Mouse (Mus musculus) liver, adult 2 months (tissue): ENCODE results near the gene Cd46. TPM values are rescaled to one million over a fixed set of nuclear protein-coding genes. Genes with fewer than 3 reads are reported as not detected.

Source experiments
- DNase-seq: peaks from one replicate; pipeline ENCODE4 v3.0.0-alpha.2; 2011; ENCODE audit warnings: low read depth, low spot score; ENCODE audit errors: extremely low read depth
- H3K27ac ChIP-seq: fragments of 200-500 bp; replicated peaks from 2 replicates; pipeline ENCODE4 v1.5.1; 2012; ENCODE audit warnings: low read depth, mild to moderate bottlenecking, control low read depth, inconsistent platforms, low read length; ENCODE audit not compliant: insufficient read depth
- H3K27me3 ChIP-seq: fragments of 200-500 bp; 2 replicates; pipeline ENCODE4 v1.6.1; 2012; ENCODE audit warnings: mild to moderate bottlenecking, moderate library complexity, low read length, inconsistent platforms; ENCODE audit not compliant: control insufficient read depth, insufficient read depth
- H3K36me3 ChIP-seq: fragments of 200-500 bp; 2 replicates; pipeline ENCODE4 v1.6.1; 2012; ENCODE audit warnings: low read length, inconsistent platforms; ENCODE audit not compliant: control insufficient read depth, insufficient read depth
- H3K4me1 ChIP-seq: fragments of 200-500 bp; 2 replicates; pipeline ENCODE4 v1.6.1; 2011; ENCODE audit warnings: low read length; ENCODE audit not compliant: control insufficient read depth, insufficient read depth
- H3K4me3 ChIP-seq: fragments of 200-500 bp; 2 replicates; pipeline ENCODE4 v1.5.1; 2011; ENCODE audit warnings: low read depth, mild to moderate bottlenecking, control low read depth, low read length, moderate library complexity; ENCODE audit not compliant: insufficient read depth
- H3K79me2 ChIP-seq: fragments of 200-500 bp; 2 replicates; pipeline ENCODE4 v1.6.1; 2012; ENCODE audit warnings: inconsistent platforms, mild to moderate bottlenecking, low read length, moderate library complexity; ENCODE audit not compliant: control insufficient read depth, insufficient read depth
- H3K9ac ChIP-seq: fragments of 200-500 bp; 2 replicates; pipeline ENCODE4 v1.6.1; 2012; ENCODE audit warnings: low read depth, mild to moderate bottlenecking, control low read depth, inconsistent platforms, low read length
- CTCF ChIP-seq: fragments of 200-500 bp; IDR thresholded peaks from 2 replicates; pipeline ENCODE4 v1.5.1; 2011; ENCODE audit warnings: low read depth, low read length, control low read depth
- POLR2A ChIP-seq: fragments of 200-500 bp; IDR thresholded peaks from 2 replicates; pipeline ENCODE4 v1.6.1; 2011; ENCODE audit warnings: low read length, control low read depth; ENCODE audit not compliant: insufficient read depth; ENCODE audit errors: extremely low read depth
- WGBS: fragments of 180-500 bp; shearing (Covaris S2); methylation state at CpG from one replicate; pipeline ENCODE4 v1.1.7; 2018; 5-methylcytosine and 5-hydroxymethylcytosine counted together
- polyA plus RNA-seq: library from polyadenylated mRNA; depleted of rRNA; stranded (reverse); fragments of >200 nt; gene quantifications from 2 replicates; pipeline ENCODE4 v1.2.3, GENCODE M21; 2012
- total RNA-seq: library from RNA; depleted of rRNA; stranded (reverse); fragments of >200 nt; gene quantifications from 2 replicates; pipeline ENCODE4 v1.2.3, GENCODE M21; 2014

The Cd46 gene
- total and polyA plus RNA-seq, 2 experiments: 0.20 to 1.1 TPM

- H3K36me3 ChIP-seq: no peaks in the 10 kb centered on the region
- no peak overlapping the region for H3K9ac ChIP-seq
- no peak for DNase-seq
- H3K27ac ChIP-seq: 0 out of 2 replicates have a peak overlapping the region, but pooled peaks have one; percentile 16
- H3K4me1 ChIP-seq: peaks cover 16% of the 10 kb centered on the region
- no peak for TF ChIP-seq CTCF
- no peak for TF ChIP-seq POLR2A
- peaks cover 28% of the 10 kb centered on the region; the same call in 1 of the 2 replicates for H3K79me2 ChIP-seq
- no peaks in the 10 kb centered on the region for H3K27me3 ChIP-seq
- H3K4me3 ChIP-seq: no peak overlapping the region
- 78% methylated on average over 2 of the region's 2 CpGs for WGBS
Measured at GRCm38 (mm10) chr1:195012531-195012930, 79.5 kb downstream of the Cd46 start.

GRCm38 (mm10) chr1:195006267-195006666 is 85.8 kb downstream of the Cd46 start:
- no peak for TF ChIP-seq POLR2A
- no peak for TF ChIP-seq CTCF
- Histone ChIP-seq H3K79me2 (peaks cover 37% of the 10 kb centered on the region; the same call in 1 of the 2 replicates), H3K4me1 (peaks cover 6% of the 10 kb centered on the region), H3K27ac (peak overlapping the region; percentile 32; the same call in 1 of the 2 replicates), H3K27me3 (no peaks in the 10 kb centered on the region), H3K4me3 (no peak overlapping the region), H3K9ac (no peak overlapping the region), H3K36me3 (no peaks in the 10 kb centered on the region; the same call in 1 of the 2 replicates)
- no peak for DNase-seq

GRCm38 (mm10) chr1:195004194-195004593 is 87.9 kb downstream of the Cd46 start:
- Histone ChIP-seq H3K27me3 (no peaks in the 10 kb centered on the region), H3K9ac (no peak overlapping the region), H3K4me3 (no peak overlapping the region), H3K79me2 (peaks cover 38% of the 10 kb centered on the region; the same call in 1 of the 2 replicates), H3K36me3 (no peaks in the 10 kb centered on the region; the same call in 1 of the 2 replicates), H3K27ac (no peak overlapping the region), H3K4me1 (peaks cover 7% of the 10 kb centered on the region)
- 80% methylated on average over 1 of the region's 1 CpGs for WGBS
- no peak for DNase-seq
- TF ChIP-seq POLR2A (no peak), CTCF (no peak)

- Histone ChIP-seq H3K4me3 (no peak overlapping the region), H3K79me2 (peaks cover 40% of the 10 kb centered on the region; the same call in 1 of the 2 replicates), H3K27me3 (no peaks in the 10 kb centered on the region), H3K36me3 (no peaks in the 10 kb centered on the region; the same call in 1 of the 2 replicates), H3K4me1 (peaks cover 8% of the 10 kb centered on the region), H3K27ac (no peak overlapping the region), H3K9ac (no peak overlapping the region)
- TF ChIP-seq POLR2A (no peak), CTCF (no peak)
- 86% methylated on average over 4 of the region's 4 CpGs for WGBS
- no peak for DNase-seq
Measured at GRCm38 (mm10) chr1:195003328-195003727, 88.7 kb downstream of the Cd46 start.

DNA sequence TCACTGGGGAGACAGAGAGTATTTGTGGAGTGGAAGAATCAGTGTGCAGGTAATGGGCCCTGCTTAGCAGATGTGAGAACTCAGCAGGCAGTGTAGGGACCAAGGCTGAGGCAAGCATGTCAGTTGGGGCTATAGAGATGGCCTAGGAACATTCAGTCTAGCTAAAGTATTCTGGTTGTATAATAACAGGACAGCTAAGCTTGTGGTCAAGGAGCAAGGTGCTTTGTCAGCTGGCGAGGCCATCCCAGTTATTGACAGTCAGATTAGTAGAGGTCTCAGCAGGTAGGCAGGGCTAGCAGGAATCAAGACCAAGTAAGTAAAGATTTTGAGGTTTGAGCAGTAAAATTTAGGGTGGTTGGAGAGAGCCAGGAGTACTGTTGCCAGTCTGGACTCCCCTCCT is 93.7 kb downstream of the Cd46 start:
- H3K27ac ChIP-seq: no peak overlapping the region

DNA sequence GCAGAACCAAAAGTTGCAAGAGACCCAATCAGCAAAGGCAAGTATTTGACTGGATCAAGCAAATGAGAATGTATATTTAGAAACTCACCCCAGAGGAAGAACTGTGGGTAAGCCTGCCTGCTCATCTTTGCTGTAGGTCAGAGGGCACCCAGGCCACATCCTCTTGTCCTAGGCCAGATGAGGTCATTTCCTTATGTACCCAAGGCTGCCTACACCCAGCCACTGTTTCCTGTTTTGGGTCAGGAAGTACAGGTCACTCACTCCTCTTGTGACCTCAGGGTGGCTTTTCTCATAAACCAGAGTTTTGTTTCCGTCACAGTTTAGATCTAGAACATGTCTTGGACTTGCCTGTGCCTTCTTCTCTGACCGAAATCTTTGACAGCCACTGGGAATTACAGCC is 96.9 kb downstream of the Cd46 start:
- H3K4me3 ChIP-seq: no peak overlapping the region
- no peaks in the 10 kb centered on the region for H3K27me3 ChIP-seq
- DNase-seq: peak; percentile 80
- no peaks in the 10 kb centered on the region for H3K36me3 ChIP-seq
- H3K27ac ChIP-seq: peak overlapping the region; percentile 55
- peaks cover 36% of the 10 kb centered on the region for H3K79me2 ChIP-seq
- peaks cover 27% of the 10 kb centered on the region for H3K4me1 ChIP-seq
- TF ChIP-seq CTCF (no peak), POLR2A (no peak)
- 64% methylated on average over 2 of the region's 2 CpGs for WGBS
- H3K9ac ChIP-seq: no peak overlapping the region

More for the DNA sequence above, 93.7 kb downstream of the Cd46 start:
- Histone ChIP-seq H3K4me1 (peaks cover 14% of the 10 kb centered on the region; the same call in 1 of the 2 replicates), H3K4me3 (no peak overlapping the region), H3K36me3 (no peaks in the 10 kb centered on the region), H3K27me3 (no peaks in the 10 kb centered on the region), H3K79me2 (peaks cover 29% of the 10 kb centered on the region; the same call in 1 of the 2 replicates), H3K9ac (no peak overlapping the region)
- 42% methylated on average over 1 of the region's 1 CpGs for WGBS
- no peak for DNase-seq
- TF ChIP-seq CTCF (no peak), POLR2A (no peak)
